Mouse (Mus musculus): ENCODE measurements around the gene Pax2. TPM values are rescaled to one million over a fixed set of nuclear protein-coding genes. Genes with fewer than 3 reads are reported as not detected.

The Pax2 gene
- total RNA-seq, 2 experiments from 2014 or later = not detected

- DNase-seq = no peak
Measured at GRCm38 (mm10) chr19:44749061-44749990, 6.5 kb upstream of the Pax2 start.

DNA sequence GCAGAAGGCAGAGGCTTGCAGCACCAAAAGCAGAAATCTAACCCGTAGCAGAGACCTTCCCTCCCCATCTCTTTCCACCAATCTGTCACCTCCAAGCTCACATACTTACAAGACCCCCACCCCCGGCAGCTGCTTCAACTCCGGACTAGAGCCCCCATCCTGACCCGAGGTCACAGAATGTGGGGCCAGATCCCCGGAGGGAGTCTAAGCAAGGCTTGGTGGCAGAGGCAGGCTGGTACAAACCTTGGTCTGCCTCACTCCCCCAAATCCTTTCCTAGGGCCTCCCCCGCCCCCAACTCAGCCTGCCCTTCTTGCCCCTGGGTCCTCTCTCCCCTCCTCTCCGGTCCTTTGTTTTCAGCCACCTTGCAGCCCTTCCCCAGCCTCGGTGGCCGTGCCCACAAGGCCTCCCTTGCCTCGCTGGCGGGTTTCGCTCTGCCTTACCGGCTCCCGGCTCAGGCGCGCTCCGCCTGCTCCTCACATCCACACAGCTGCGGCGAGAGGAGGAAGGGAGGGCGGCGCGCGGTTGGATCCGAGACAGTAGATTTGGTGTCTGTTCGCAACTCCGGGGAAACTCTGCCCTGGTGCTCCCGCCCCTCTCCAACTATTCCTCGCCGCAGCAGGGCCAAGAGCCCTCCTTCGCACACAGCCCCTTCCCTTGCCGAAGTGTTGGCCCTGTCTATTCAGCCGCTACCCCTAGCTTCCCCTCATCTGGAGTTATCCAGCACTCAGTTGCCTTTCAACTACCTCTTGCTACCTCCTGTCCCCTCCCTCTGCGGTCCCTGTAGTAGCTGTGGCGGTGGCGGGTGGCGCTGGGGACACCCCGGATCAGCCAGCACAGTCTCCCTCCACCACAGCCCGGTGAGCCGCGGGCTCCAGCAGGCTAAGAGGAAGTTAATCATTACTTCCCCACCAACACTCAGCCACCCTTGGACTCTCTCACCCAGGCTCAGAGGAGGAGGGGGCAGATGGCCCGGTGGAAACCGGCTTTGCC lies 5.5 kb upstream of the Pax2 start:
- DNase-seq = no peak

- DNase-seq = no peak
Measured at GRCm38 (mm10) chr19:44751042-44751441, 4.8 kb upstream of the Pax2 start.

DNA sequence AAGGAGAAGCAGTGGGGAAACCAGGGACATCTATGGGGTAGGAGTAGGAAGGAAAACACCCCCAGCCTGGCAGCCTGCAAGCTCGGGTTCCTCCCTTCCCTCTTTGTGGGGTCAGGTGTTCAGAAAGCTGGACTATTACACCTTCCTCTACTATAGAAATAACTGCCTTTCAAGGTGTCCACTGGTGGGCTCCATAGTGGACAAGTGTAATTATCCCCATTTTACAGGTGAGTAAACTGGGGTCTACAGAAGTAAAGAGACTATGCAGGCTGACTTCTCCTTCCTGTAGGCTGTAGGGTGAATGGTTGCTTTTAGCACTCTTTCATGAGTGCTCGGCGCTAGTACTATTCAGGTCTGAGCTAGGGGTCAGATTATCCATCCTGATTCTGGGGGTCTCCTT lies 4.3 kb upstream of the Pax2 start:
- DNase-seq = no peak

GRCm38 (mm10) chr19:44752056-44752940 lies 3.5 kb upstream of the Pax2 start:
- no peak for DNase-seq

DNA sequence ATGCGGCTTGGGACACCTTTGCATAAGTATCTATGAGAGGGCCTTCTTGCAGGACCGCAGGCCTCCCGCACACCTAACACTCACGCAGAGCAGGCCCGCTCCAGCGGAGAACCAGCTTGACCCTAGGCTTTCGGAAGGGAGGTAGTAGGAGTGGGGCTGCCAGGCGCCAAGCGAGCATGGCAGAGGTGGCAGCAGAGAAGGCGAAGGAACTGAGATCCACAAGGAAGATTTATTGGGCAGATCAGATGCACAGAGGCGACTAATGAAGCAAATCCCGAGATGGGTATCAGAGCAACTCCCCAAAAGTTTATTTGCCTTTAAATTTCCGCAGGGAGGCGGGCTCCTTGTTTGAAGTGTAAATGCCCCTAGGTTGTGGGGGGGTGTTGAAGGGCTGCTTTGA lies 2.5 kb upstream of the Pax2 start:
- DNase-seq = no peak

DNA sequence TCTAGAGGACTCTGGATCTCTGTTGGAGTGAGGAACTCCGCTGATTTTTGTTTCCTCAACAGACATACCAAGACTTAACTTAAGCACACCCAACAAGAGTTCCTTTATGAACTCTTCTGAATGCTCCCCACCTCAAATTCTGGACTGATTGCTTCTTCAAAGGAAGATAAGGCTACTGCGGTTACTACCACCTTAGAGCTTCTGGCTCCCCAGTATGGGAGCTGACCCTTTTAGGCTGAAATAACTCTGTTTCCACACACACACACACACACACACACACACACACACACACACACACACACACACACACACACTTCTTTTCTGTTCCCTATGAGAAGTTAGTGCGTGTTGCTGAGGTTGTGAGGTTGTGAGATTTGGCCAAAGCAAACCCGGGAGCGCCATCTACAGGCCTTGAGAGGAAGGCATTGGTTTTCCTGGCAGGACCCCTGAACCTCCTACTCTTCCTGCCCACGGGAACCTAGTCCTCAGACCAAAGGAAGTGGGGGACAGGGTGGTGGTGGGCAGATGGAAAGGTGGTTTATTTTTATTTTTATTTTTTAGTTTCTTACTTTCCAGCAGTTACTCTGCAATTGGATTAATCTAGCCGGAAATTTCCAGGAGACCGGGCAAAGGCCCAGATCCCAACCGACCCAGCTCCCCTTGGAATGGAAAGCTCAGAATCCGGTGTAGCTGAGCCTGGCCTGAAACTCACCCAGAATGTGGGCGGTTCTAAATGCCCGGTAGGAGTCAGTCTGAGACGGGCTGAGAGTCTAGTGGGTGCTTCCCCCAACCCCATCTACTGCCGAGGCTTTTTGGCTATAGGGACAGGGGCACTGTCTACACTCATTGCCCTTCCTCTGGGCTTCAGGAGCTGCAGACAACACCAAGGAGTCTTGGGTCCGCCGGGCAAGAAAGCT lies 1.1 kb upstream of the Pax2 start:
- peak; percentile 66 for DNase-seq

- DNase-seq = no peak
Measured at GRCm38 (mm10) chr19:44755378-44755692, 510 bp upstream of the Pax2 start.

- no peak for DNase-seq
Measured at GRCm38 (mm10) chr19:44756421-44757230, 781 bp downstream of the Pax2 start.

- DNase-seq = no peak
Measured at GRCm38 (mm10) chr19:44757231-44757871, 1.5 kb downstream of the Pax2 start.

DNA sequence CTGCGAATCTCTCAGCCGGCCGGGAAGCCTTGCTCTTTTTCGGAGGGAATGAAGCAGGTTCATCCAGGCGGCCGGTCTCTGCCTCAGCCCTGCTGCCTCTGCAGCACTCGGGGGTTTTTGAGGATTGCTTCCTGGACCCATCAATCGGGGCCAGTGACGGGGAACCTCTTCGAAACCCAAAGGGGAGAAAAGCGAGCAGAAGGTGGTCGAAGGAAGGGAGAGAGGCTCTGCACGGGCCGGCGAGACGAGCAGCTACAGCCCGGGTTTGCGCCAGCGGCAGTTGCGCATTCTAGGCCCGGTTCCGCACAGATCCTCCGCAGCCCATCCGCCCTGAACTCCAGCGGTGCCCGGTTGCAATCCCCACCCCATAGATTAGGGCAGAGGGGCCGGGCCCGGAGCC lies 3.0 kb downstream of the Pax2 start:
- DNase-seq = no peak

DNA sequence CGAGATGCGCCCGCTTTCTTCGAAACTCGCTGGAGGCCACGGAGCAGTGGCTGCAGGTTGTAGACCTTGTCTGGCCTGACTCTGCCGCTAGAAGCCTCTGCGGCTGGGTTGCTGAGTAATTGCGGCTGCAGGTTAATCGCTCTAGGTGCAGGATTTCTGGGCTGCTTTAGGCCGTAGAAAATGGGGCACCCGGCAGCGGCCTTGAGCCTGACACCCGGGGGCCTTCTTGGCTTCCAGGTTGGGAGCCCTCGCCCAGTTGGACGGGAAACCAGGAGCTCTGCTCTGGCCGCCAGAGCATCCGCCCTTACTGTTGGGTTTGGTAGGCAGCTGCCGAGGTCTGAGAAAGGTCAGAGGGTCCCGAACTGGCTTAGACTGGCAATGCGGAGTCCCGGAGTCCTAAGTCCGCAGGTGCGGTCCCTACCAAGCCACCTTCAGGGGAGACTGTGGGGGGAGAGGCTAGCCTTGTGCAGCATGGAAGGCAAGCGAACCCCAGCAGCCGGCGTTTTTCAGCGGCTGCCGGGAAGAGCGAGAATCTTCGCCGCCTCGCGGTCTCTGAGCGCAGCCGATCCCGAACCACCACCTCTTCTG lies 3.8 kb downstream of the Pax2 start:
- no peak for DNase-seq

- no peak for DNase-seq
Measured at GRCm38 (mm10) chr19:44760259-44761131, 4.7 kb downstream of the Pax2 start.

- DNase-seq = no peak
Measured at GRCm38 (mm10) chr19:44762121-44762621, 6.3 kb downstream of the Pax2 start.

DNA sequence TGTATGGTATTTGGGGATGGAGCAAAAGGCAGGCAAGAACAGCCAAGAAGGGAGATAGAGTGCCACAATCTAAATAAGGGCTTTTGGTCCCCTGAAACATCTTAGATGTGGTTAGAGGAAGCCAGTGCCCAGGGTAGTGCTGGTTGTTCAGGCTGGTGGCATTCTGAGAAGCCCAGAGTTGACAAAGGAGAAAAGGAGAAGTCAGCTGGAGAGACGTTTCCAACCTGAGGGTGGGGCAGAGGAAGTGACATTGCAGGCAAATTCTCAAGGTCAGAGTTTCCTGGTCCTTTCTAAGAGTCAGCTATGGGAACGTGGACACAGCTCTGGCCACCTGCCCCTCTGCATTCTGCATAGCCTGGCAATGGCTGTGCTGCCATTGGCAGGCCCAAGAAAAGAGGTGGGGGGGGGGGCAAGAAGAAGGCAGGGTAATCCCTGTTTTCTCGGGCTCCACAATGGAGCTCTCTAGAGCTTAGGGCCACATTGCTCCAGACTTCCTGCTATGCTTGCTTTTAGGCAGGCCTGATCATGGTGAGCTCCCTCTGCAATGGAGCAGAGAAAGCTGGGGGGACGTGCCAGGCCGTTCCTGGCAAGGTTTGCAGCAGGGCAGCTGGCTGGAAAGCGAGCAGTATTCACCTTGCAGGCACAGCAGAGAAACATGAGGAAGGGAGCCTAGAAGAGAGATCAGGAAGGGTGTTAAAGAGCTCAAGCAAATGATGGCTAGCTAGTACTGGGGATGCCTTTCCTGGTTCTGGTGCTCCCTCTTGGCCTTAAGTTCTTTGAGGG lies 14.6 kb downstream of the Pax2 start:
- no peak for DNase-seq

GRCm38 (mm10) chr19:44771499-44771898 lies 15.7 kb downstream of the Pax2 start:
- DNase-seq = no peak

GRCm38 (mm10) chr19:44781987-44782386 lies 26.1 kb downstream of the Pax2 start:
- no peak for DNase-seq
